Mouse (Mus musculus) embryonic fibroblast, embryonic 13.5 days (primary cell): Measurements from ENCODE around the gene Med12l.

Experiments used
- CTCF ChIP-seq: IDR thresholded peaks from 2 replicates; pipeline ENCODE4 v1.5.1; 2011; ENCODE audit warnings: mild to moderate bottlenecking, control low read depth, low read length, moderate library complexity, borderline replicate concordance; ENCODE audit not compliant: insufficient read depth
- POLR2A ChIP-seq: IDR thresholded peaks from 2 replicates; pipeline ENCODE4 v1.6.1; 2011; ENCODE audit warnings: low read depth, mild to moderate bottlenecking, control low read depth, low read length, moderate library complexity

DNA sequence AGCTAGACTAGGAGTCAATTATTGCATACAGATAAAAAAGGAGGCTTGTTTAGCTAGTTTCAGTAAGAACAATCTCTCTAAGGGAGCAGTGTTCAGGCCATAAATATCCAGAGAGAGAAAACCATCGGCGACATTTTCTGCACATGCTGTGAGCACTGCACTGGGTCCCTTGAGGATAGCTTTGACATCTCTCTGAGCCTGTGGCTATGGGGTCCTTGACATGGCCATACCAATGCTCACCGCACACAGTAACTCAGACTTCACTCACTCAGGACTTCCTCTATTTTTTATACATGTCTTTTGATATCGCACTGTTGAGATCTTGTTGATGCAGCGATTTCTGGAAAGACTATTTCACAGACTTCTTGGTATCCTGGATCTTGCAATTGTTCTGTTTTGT lies 151.4 kb downstream of the Med12l start:
- TF ChIP-seq CTCF (no peak), POLR2A (no peak)
